Mouse (Mus musculus): ENCODE data around the gene Pcsk5.

Gene Pcsk5

DNA sequence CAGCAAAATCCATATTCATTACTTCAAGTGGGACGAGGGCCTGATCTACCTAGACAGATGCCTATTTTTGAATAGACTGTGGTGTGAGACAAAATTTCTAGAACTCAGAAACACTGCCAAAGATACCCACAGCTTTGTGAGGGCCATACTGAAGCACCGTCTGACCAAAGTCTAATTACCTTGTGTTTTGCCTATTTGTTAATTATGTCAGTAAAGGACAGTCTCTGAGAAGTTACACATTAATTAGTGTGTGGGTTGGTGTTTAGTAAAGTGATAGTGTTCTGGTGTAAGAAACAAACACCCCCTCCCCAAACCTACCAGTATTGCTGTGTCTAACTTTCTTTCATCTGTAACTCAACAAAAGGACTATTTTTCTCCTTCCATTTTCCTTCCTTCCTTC is 266.5 kb downstream of the Pcsk5 start:
- no peak for DNase-seq (ENCODE audit: low spot score)

GRCm38 (mm10) chr19:17567264-17567663 is 270.2 kb downstream of the Pcsk5 start:
- DNase-seq (ENCODE audit: low spot score): no peak

- no peak for DNase-seq (ENCODE audit: low spot score)
Observed at GRCm38 (mm10) chr19:17566097-17566496, 271.3 kb downstream of the Pcsk5 start.

GRCm38 (mm10) chr19:17558764-17559163 is 278.7 kb downstream of the Pcsk5 start:
- DNase-seq (ENCODE audit: low spot score): no peak

GRCm38 (mm10) chr19:17555159-17555558 is 282.3 kb downstream of the Pcsk5 start:
- DNase-seq (ENCODE audit: low spot score): no peak

DNA sequence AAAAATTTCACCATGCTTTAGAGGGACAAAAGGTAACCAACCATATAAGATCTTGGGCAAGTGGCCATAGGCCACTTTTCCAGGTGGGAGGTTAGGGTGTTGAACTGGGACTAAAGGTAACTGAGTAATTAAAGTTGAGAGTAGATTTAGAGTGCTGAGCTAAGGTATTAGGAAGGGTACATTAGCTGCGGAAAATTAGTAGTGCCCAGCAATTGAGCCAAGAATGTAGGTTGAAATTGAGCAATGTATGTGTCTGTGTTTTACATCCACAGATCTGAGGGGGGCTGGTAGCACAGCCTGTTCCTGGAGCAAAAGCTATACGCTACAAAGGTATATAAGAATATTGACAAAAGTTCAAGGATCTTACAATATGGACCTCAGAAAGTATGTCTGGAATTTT is 282.9 kb downstream of the Pcsk5 start:
- no peak for DNase-seq (ENCODE audit: low spot score)

GRCm38 (mm10) chr19:17553396-17554100 is 283.9 kb downstream of the Pcsk5 start:
- DNase-seq (ENCODE audit: low spot score): no peak

GRCm38 (mm10) chr19:17528746-17529532 is 308.5 kb downstream of the Pcsk5 start:
- DNase-seq (ENCODE audit: low spot score): no peak

GRCm38 (mm10) chr19:17525558-17525957 is 311.9 kb downstream of the Pcsk5 start:
- no peak for DNase-seq (ENCODE audit: low spot score)

- no peak for DNase-seq (ENCODE audit: low spot score)
Observed at GRCm38 (mm10) chr19:17514456-17514855, 323.0 kb downstream of the Pcsk5 start.

DNA sequence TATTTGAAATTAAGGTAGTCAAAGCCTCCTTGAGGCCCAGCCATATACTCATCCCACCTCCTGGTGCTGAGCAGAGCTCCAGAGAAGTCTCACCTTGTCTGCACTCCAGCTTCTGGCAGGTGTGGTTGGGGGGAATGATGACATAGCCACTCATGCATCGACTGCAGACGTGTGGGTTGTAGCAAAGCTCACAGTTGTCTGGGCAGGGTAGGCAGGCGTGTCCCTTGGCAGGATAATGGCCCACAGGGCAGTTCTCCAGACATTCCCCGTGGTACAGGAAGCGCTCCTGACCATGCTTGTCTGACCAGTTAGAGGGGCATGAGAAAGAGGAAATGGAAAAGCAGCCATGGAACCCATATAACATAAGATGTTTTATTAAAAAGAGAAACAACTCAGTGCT is 326.1 kb downstream of the Pcsk5 start:
- DNase-seq (ENCODE audit: low spot score): no peak

DNA sequence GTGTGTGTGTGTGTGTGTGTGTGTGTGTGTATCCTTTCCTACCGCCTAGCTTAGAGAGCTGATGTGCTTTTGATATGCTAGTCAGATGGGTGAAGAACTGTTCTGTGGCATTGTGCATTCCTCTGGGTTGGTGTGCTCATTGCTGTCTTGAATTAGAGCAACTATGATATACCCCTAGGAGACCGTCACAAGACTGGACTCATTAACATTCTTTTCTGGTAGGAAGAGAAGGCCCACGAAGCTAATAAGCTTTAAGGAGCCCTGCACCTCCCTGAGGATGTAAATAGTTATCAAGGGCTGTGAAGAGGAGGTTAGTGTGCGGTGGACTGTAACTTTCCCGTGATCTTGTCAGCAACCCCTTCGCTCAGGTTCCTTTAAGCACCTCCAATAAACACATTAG is 333.2 kb downstream of the Pcsk5 start:
- no peak for DNase-seq (ENCODE audit: low spot score)

DNA sequence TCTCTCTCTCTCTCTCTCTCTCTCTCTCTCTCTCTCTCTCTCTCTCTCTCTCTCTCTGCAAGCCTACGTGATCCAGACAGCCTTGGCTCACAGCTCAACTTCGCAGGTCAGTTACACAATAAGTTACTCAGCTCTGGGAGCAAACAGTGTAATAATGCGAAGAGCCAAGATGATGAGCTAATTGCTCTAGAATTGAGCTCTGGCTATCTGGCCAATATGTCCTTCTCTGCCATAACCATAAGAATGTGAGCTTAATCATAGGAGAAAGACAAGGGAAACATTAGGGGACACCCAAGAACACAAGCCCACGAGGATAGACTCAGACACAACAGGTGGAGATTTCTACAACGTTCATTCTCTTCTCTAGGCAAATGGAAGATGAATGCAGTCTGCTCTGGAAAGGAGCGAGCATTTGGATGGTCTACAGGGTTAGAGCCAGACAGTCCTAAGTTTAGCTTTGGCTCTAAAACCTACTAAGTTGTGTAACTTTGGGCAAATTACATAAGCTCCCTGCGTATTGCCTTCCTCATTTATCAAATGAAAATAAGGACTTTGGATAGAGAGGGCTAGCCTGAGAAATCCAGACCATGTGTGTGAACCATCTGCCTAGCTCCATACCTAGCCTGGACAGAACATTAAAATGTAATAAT is 338.7 kb downstream of the Pcsk5 start:
- DNase-seq (ENCODE audit: low spot score): no peak

- no peak for DNase-seq (ENCODE audit: low spot score)
Observed at GRCm38 (mm10) chr19:17496131-17496530, 341.3 kb downstream of the Pcsk5 start.

- no peak for DNase-seq (ENCODE audit: low spot score)
Observed at GRCm38 (mm10) chr19:17491822-17492544, 345.4 kb downstream of the Pcsk5 start.

DNA sequence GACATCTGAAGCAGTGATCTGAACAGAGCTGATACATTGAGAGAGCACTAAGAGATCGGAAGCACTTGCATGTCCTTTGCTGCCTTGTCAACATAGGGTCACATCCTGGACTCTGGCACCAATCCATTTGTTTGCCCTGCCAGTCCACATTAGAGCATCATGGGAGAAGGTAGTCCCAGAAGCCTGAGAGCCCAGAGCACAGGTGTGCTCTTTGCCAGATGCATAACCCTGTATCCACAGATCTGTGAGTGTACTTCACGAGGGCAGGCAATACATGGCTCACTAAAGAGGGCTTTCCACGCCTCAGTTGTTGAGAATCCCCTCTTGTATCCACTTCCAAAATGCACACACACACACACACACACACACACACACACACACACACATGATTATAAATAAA is 346.1 kb downstream of the Pcsk5 start:
- DNase-seq (ENCODE audit: low spot score): no peak

DNA sequence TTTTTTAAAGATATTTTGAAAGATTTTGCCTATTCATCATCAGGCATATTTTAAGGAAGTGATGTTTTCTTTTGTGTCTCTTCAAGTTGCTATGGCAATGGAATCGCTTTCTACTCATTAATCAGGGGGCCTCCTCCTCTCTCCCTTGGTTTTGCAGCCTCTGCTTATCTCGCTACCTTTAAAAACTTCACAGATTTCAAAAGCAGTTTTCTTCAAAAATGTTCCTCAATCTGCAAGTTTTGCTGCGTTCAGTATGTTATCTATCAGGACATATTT is 347.6 kb downstream of the Pcsk5 start:
- DNase-seq (ENCODE audit: low spot score): no peak

DNA sequence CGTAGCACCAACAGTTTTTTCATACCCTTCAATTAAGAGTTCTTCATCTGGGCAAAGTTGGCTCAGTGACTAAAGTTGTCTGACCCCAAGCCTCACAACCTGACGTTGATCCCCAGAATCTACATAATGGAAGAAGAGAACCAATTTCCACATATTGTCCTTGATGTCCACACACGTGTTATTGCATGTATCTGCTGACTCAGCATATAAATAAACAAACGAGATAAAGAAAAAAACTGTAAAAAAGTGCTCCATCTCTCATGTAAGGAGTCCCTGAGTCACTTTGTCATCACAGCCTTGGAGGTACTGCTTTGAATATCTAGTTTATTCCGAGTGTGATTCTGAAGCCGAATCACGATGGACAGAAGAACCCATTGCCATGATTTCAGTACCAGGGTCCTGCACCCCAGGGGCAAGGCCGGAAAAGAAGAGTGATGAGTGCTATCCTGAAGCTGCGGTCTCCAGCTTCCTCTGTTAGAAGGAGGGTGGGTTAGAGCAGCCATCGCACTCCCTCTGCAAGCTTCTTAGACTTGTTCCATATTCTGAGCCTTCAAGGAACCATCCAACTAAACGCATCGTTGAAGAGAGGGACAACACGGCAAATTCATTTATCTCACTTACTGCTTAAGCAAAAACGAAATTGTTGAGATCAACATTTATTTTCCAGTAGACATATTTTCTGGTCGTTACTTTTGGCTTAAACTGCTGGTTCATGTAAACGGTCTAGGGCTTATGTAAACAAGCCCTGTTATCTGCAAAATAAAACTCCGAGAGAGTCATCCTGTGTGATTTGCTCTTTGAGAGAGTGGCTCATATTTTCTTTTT is 348.2 kb downstream of the Pcsk5 start:
- no peak for DNase-seq (ENCODE audit: low spot score)

DNA sequence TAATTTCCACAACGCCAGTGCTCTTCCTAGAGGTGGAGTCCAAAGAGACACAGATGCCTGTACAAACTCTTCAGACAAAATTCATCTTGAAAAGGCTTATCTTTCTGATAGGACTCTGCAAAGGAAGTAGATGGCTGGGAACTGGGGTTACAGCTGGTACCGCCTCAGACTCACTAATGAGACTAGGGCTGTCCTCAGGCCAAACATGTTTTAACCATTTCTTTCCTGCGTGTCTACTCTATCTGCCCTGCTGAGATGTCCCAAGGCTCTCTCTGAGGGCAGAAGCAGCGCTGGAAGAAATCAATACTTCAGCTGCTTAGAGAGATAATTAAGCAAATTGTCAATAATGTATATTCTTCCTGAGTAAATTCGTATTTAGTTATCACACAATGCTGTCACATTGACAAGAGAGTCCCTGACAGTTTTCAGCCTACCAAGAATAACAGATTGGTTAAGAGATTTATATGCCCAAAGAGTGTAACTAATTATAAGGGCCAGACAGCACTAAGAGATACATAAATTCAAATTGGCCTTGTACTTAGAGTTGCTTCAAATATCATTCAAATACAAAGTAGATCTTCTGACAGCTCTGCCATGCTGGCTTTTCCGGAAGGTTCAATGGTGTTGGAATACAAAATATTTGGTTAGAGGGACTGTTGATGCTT is 355.2 kb downstream of the Pcsk5 start:
- DNase-seq (ENCODE audit: low spot score): no peak

DNA sequence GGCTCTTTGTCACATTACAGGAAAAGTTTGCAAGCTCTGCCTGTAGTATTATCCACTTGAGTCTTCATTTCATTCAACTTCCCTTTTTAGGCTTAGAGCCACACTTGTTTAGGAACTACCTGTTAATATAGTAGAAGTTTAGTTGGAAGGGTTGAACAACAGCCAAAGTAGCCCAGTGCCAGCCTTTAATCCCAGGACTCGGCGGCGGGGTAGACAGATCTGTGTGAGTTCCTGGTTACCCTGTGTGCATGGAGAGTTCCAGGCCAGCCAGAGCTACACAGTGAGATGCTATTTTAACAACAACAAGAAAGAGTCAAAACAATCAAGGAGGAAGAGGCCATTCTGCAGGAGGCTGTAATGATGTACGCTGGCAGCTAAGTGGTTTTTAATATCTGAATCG is 358.0 kb downstream of the Pcsk5 start:
- no peak for DNase-seq (ENCODE audit: low spot score)

- no peak for DNase-seq (ENCODE audit: low spot score)
Observed at GRCm38 (mm10) chr19:17476021-17476420, 361.4 kb downstream of the Pcsk5 start.
